Mouse (Mus musculus) midbrain, embryonic 10.5 days (tissue): ENCODE results near the gene Cyp2c68. TPM values are rescaled to one million over a fixed set of nuclear protein-coding genes. Genes with fewer than 3 reads are reported as not detected.
"Not testable (repeated sequence)": the region's sequence is repeated elsewhere in the genome, so short reads cannot be mapped to it uniquely, and the experiment has no call there.

Source experiments
- DNase-seq: peaks from one replicate; pipeline ENCODE4 v3.0.0-alpha.2; 2017; ENCODE audit warnings: low spot score
- H3K27ac ChIP-seq: fragments of 300-500 bp; sonication (generic); replicated peaks from 2 replicates; pipeline ENCODE4 v1.5.1; 2016; ENCODE audit warnings: mild to moderate bottlenecking
- H3K27me3 ChIP-seq: fragments of 300-500 bp; sonication (generic); 2 replicates; pipeline ENCODE4 v1.6.1; 2016; ENCODE audit warnings: low read depth, mild to moderate bottlenecking; ENCODE audit not compliant: poor library complexity, severe bottlenecking
- H3K36me3 ChIP-seq: fragments of 300-500 bp; sonication (generic); 2 replicates; pipeline ENCODE4 v1.6.1; 2016; ENCODE audit warnings: mild to moderate bottlenecking, moderate library complexity
- H3K4me1 ChIP-seq: fragments of 300-500 bp; sonication (generic); 2 replicates; pipeline ENCODE4 v1.6.1; 2016
- H3K4me3 ChIP-seq: fragments of 300-500 bp; sonication (generic); 2 replicates; pipeline ENCODE4 v1.5.1; 2016; ENCODE audit warnings: mild to moderate bottlenecking, moderate library complexity
- H3K9me3 ChIP-seq: fragments of 300-500 bp; sonication (generic); replicated peaks from 2 replicates; pipeline ENCODE4 v1.6.1; 2016; ENCODE audit warnings: mild to moderate bottlenecking
- WGBS: fragments of 180-500 bp; shearing (Covaris S2); methylation state at CpG from one replicate; pipeline ENCODE4 v1.1.7; 2016; 5-methylcytosine and 5-hydroxymethylcytosine counted together
- polyA plus RNA-seq: library from polyadenylated mRNA; unstranded; fragments of >200 nt; fragmentation: Nextera tagmentation; extraction: Ambion mirVana; gene quantifications from 2 replicates; pipeline ENCODE4 v1.2.1, GENCODE M21; 2016

Cyp2c68 gene
- not detected in 2 replicates for polyA plus RNA-seq

DNA sequence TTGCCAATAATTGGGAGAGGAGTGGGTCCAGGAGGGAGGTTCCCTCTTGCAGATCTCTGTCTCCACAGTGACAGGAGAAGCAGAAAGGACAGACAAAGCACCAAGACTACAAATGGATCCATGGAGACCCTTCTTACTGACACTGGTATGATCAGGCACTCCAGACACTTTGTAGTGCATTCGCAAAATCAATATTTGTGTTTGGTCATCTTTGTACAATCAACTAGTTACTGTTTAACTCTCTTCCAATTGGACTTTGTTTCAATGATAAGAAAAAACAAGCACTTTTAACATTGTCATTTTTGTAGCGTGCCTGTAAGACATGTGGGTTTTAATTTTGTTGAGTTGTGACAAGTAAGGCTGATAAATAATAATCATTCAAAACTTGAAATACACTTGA lies at the start of gene Cyp2c68:
Gene Cyp2c68 (minus strand): TSS at position 135 of the 400 bp plus-strand sequence.
- no peaks in the 10 kb centered on the region; the same call in 1 of the 2 replicates for H3K9me3 ChIP-seq
- H3K4me1 ChIP-seq, result no peaks in the 10 kb centered on the region
- WGBS, result 90% methylated on average over 2 of the region's 2 CpGs
- no peak for DNase-seq
- no peak within 1 kb of the TSS for H3K27ac ChIP-seq
- H3K4me3 ChIP-seq, result no peak within 1 kb of the TSS
- no peaks in the 10 kb centered on the region for H3K27me3 ChIP-seq
- H3K36me3 ChIP-seq, result no peaks in the 10 kb centered on the region

DNA sequence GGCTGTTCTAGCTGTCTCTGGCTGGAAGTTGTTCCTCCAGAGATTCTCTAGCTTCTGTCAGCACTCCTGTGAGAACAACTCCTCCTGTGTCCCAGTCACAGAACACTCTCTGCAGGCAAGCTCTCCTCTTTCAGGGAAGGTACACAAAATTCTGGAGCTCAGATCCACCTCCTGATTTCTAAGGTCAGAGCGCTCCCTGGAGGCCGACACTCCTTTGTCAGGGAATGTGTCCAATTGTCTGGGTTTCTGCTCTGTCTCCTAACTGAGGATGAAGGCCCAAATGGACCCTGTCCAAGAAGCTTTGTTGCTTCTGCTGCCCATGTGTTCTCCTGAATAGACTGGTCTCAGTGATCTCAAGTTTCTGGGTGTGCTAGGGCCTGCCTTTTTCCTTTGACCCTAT lies 44.6 kb upstream of the Cyp2c68 start:
- not testable (repeated sequence) for H3K36me3 ChIP-seq, DNase-seq, H3K27me3 ChIP-seq, H3K4me1 ChIP-seq, H3K27ac ChIP-seq, H3K9me3 ChIP-seq, H3K4me3 ChIP-seq
- 69% methylated on average over 2 of the region's 2 CpGs for WGBS

DNA sequence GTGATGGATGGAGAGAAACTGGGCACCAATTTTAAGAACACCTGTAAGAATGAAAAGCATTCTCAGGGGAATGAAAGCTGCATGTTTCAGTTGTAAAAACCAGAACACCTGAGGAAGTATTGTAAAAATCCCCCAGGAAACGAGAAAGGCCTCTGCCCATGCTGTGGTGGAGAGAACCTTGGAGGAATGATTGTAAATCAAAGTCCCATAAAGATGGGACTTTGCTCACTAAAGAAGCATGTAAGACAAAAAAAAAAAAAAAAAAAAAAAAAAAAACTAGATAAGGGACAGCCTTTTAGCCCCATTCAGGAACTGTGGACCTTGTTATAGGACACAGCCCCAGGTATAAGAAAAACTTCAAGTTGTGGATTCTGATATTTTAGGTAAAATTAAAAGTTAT lies 4.5 kb upstream of the Cyp2c68 start:
- Histone ChIP-seq H3K27me3 (no peaks in the 10 kb centered on the region), H3K4me3 (no peak overlapping the region), H3K9me3 (no peaks in the 10 kb centered on the region; the same call in 1 of the 2 replicates), H3K4me1 (no peaks in the 10 kb centered on the region), H3K36me3 (no peaks in the 10 kb centered on the region), H3K27ac (no peak overlapping the region)
- no peak for DNase-seq
- WGBS, result 64% methylated on average over 1 of the region's 1 CpGs

DNA sequence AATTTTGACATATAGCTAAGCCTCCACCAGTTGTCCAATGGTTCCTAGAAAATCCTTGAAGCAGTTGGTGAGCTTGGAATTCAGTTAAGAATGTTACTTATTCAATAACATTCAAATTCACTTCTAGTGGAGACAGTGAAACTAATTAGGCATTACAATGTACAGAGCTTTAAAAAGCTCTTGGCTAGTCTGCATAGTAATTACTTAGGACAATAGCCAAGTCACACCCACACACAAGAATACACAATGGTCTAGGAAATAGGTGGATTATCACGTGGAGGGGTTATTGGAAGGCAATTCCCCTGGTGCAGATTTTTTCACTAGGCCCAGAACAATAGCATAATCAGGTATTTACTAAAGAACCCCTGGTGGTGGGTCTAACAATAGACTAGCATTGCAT lies 3.5 kb upstream of the Cyp2c68 start:
- H3K4me3 ChIP-seq, H3K27me3 ChIP-seq, DNase-seq, H3K9me3 ChIP-seq, H3K36me3 ChIP-seq, H3K4me1 ChIP-seq, H3K27ac ChIP-seq: not testable (repeated sequence)
- WGBS, result 82% methylated on average over 1 of the region's 1 CpGs

DNA sequence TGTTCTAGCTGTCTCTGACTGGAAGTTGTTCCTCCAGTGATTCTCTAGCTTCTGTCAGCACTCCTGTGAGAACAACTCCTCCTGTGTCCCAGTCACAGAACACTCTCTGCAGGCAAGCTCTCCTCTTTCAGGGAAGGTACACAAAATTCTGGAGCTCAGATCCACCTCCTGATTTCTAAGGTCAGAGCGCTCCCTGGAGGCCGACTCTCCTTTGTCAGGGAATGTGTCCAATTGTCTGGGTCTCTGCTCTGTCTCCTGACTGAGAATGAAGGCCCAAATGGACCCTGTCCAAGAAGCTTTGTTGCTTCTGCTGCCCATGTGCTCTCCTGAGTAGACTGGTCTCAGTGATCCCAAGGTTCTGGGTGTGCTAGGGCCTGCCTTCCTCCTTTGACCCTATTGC lies 29.7 kb downstream of the Cyp2c68 start:
- not testable (repeated sequence) for DNase-seq, H3K9me3 ChIP-seq, H3K4me3 ChIP-seq, H3K27ac ChIP-seq, H3K4me1 ChIP-seq, H3K27me3 ChIP-seq, H3K36me3 ChIP-seq
- WGBS, result 76% methylated on average over 2 of the region's 2 CpGs

DNA sequence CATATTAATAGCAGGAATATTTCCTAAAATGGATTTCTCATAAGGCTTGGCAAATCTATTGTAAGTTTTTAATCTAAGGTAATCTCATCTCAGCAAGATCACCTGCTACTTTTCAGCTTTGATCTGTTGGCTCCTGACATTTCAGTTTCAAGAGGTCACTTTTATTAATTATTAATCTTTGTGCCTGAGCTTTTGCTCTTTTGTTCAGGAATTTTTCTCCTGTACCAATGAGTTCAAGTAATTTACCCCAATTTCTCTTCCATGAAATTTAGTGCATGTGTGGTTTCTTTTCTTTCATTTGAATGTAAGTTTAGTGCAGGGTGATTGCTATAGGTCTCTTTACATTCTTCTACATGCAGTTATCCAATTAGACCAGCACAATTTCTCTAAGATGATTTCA lies 75.2 kb downstream of the Cyp2c68 start:
- not testable (repeated sequence) for DNase-seq, H3K27me3 ChIP-seq, H3K4me1 ChIP-seq, H3K27ac ChIP-seq, H3K9me3 ChIP-seq, H3K4me3 ChIP-seq, H3K36me3 ChIP-seq

DNA sequence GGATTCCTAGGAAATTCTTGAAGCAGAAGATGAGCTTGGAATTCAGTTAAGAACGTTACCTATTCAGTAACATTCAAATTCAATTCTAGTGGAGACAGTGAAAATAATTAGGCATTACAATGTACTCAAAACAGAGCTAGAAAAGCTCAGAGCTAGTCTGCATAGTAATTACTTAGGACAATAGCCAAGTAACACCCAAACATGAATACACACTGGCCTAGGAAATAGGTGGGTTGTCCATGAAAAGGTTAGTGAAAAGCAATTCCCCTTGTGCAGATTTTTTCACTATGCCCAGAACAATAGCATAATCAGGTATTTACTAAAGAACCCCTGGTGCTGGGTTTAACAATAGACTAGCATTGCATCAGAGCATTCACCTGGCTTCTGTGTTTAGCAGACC lies 88.5 kb downstream of the Cyp2c68 start:
- H3K4me1 ChIP-seq, result no peaks in the 10 kb centered on the region
- 71% methylated on average over 1 of the region's 1 CpGs for WGBS

DNA sequence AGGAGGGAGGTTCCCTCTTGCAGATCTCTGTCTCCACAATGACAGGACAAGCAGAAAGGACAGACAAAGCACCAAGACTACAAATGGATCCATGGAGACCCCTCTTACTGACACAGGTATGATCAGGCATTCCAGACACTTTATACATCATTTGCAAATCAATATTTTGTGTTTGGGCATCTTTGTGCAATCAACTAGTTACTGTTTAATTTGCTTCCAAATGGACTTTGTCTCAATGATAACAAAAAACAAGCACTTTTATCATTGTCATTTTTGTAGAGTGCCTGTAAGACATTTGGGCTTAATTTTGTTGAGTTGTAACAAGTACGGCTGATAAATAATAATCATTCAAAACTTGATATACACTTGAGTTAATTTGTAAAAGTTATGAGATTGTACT lies 91.9 kb downstream of the Cyp2c68 start, which contains the start of gene Cyp2c67:
Gene Cyp2c67 (minus strand): TSS at position 114 of the 400 bp plus-strand sequence.
- no peaks in the 10 kb centered on the region for H3K27me3 ChIP-seq
- WGBS, result 91% methylated on average over 1 of the region's 1 CpGs
- DNase-seq, result no peak
- no peaks in the 10 kb centered on the region for H3K36me3 ChIP-seq
- no peak within 1 kb of the TSS for H3K27ac ChIP-seq
- H3K4me3 ChIP-seq, result no peak within 1 kb of the TSS
- H3K9me3 ChIP-seq, result peaks cover 22% of the 10 kb centered on the region
- no peaks in the 10 kb centered on the region for H3K4me1 ChIP-seq

More for the DNA sequence above, 88.5 kb downstream of the Cyp2c68 start:
- Histone ChIP-seq H3K36me3 (no peaks in the 10 kb centered on the region), H3K27ac (no peak overlapping the region), H3K9me3 (peaks cover 14% of the 10 kb centered on the region), H3K27me3 (no peaks in the 10 kb centered on the region), H3K4me3 (no peak overlapping the region)
- DNase-seq, result no peak

DNA sequence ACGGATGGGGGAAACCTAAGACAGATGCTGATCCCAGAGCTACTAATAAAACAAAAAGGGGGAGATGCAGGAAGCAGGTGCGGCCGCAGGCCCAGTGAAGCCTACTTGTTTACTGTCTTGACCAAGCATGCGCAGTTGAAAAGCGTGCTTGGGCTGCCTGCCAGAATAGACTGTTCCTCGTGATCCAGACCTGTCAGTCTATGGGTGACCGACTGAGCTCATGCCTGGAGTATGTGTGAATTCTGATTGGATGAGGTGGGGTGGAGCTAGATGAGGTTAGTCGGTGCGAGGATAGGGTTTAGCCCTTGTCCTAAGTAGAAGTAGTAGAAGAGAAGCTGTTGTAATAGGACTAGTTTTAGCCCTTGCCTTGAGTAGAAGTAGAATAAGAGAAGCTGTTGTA lies 93.3 kb downstream of the Cyp2c68 start:
- WGBS, result 95% methylated on average over 9 of the region's 9 CpGs
- Histone ChIP-seq H3K27me3 (no peaks in the 10 kb centered on the region), H3K9me3 (peaks cover 22% of the 10 kb centered on the region), H3K4me1 (no peaks in the 10 kb centered on the region), H3K36me3 (no peaks in the 10 kb centered on the region), H3K4me3 (no peak overlapping the region), H3K27ac (no peak overlapping the region)
- DNase-seq, result no peak

DNA sequence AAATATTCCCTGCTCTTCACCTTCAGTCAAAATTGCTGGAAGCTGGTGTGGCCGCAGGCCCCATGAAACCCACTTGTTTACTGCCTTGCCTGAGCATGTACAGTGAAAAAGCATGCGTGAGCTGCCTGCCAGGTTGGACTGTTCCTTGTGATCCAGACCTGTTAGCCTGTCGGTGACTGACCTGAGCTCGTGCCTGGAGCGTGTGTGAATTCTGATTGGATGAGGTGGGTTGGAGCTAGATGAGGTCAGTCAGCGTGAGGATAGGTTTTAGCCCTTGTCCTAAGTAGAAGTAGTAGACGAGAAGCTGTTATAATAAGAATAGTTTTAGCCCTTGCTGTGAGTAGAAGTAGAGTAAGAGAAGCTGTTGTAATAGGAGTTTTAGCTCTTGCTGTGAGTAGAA lies 96.3 kb downstream of the Cyp2c68 start:
- H3K9me3 ChIP-seq, result peaks cover 22% of the 10 kb centered on the region
- not testable (repeated sequence) for H3K27me3 ChIP-seq, H3K36me3 ChIP-seq, H3K27ac ChIP-seq, DNase-seq, H3K4me3 ChIP-seq, H3K4me1 ChIP-seq
- 91% methylated on average over 7 of the region's 7 CpGs for WGBS

Other genes starting within 250 kb of the Cyp2c68 start
- not detected in 2 replicates for gene Cyp2c39, start 230.2 kb downstream of the Cyp2c68 start, polyA plus RNA-seq
- not detected in 2 replicates for gene Cyp2c67, start 92.0 kb downstream of the Cyp2c68 start, polyA plus RNA-seq
- not detected in 2 replicates for gene Cyp2c40, start 71.8 kb upstream of the Cyp2c68 start, polyA plus RNA-seq
- not detected in 2 replicates for gene Cyp2c69, start 145.7 kb upstream of the Cyp2c68 start, polyA plus RNA-seq